Mouse (Mus musculus): ENCODE results near the gene Yae1d1. TPM values are rescaled to one million over a fixed set of nuclear protein-coding genes. Genes with fewer than 3 reads are reported as not detected.

The Yae1d1 gene
- 10 to 100 TPM in 17 of 26 experiments, 1 to 10 TPM in 9; 5.3 to 38.7 (median 11.8) TPM for total RNA-seq (2018; cell fraction: chromatin; rRNA removed)
- 10 to 100 TPM in 23 of 26 experiments, 1 to 10 TPM in 3; 6.4 to 16.7 (median 14.1) TPM for total RNA-seq (2018; cell fraction: cytosol; rRNA removed)
- 10 to 100 TPM in 16 of 26 experiments, 1 to 10 TPM in 10; 5.4 to 35.8 (median 11.0) TPM for total RNA-seq (2018; cell fraction: nucleus; rRNA removed)
- polyA plus RNA-seq (2018), result 11.1 to 26.5 TPM (median 20.0 TPM) in 3 replicates

DNA sequence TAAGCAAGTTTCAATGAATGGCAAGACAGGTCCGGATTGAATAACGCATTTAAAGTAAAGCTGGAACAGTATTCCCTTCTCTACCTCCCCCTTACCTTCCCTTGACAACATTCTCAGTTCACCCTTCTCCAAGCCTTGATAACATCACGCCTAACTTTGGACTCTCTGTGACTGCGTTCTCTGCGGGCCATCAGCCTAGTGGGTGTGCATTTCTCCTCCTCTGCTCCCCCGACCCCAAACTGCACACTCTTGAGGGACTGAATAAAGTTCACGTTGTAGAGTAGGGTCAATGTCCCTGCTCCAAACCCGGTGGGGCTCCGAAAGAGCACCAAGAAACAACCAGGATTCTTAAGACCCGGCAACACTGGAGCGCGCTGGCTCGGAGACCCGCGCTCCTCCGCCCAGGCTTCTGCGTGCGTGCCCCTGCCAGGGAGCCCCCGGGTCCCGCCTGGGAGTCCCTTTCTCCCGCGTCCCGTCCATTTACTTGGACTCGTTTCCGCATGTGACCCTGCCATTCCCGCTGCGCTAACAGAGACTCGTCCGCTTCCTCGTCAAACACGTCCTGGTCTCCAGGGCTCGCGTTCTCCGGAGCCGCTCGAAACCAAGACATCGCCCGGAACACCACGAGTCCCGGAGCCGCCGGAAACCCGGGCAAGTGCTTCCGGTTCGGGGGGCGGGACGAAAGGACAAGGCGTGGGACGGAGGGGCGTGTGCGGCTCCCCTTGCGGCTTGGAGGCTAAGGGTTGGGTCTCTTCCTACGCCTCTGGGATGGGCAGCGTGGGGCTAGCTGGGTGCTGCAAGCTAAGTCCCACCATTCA, at the start of gene Yae1d1:
Yae1d1 (minus strand) TSS at position 653 of the 818 bp plus-strand sequence.
- peaks cover under 1% of the 10 kb centered on the region for H3K36me3 ChIP-seq (ENCODE audit: inconsistent target)
- under 1% methylated on average over 54 of the region's 54 CpGs for WGBS (ENCODE audit: missing documents)
- peak within 1 kb of the TSS; percentile 46 for H3K27ac ChIP-seq
- H3K79me2 ChIP-seq (ENCODE audit: inconsistent target), result peaks cover 12% of the 10 kb centered on the region
- H3K4me3 ChIP-seq (ENCODE audit: inconsistent target), result peak within 1 kb of the TSS; percentile 89

DNA sequence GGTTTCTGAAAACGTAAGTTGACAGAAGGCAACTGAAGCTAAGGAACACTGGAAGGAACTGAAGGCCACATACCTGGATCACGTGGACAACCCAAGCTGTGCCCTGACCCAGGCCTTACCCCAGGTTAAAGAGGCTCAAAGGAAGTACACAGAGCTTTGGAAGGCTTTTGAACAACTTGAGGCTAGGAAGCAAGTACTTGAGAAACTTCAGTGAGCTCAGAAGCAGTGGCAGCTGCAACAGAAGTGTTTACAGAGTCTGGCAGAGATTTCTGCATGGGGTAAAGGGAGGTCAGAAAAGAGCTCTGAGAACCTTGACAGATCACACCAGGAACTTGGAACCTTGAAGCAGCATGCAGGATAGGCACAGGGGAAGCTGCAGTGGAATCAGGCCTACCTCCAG, 45.7 kb upstream of the Yae1d1 start:
- WGBS (ENCODE audit: missing documents), result 69% methylated on average over 2 of the region's 2 CpGs

DNA sequence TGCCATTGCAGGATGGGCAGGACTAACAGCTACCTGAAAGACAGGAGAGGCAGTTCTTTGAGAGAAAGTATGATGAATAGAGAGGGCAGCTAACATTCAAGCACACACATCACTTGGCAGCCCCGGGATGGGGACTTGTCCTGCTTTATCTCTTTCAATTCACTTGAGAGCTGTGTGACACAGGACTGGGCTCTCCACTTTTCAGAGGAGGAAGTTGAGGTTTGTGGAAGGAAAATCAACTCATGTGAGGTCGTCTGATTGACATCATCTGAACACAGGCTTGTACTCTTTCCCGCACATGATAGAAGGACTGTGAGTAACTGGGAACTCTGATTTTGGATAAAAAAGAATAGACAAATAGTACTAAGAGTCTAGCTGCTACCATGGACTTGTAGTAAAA, 23.5 kb upstream of the Yae1d1 start:
- H3K4me3 ChIP-seq (ENCODE audit: inconsistent target), result no peak overlapping the region
- no peaks in the 10 kb centered on the region for H3K36me3 ChIP-seq (ENCODE audit: inconsistent target)
- 5% methylated on average over 3 of the region's 3 CpGs for WGBS (ENCODE audit: missing documents)
- H3K79me2 ChIP-seq (ENCODE audit: inconsistent target), result no peaks in the 10 kb centered on the region
- no peak overlapping the region for H3K27ac ChIP-seq

More for the DNA sequence above, 45.7 kb upstream of the Yae1d1 start:
- Histone ChIP-seq H3K27ac (no peak overlapping the region), H3K79me2 (ENCODE audit: inconsistent target) (no peaks in the 10 kb centered on the region), H3K36me3 (ENCODE audit: inconsistent target) (no peaks in the 10 kb centered on the region), H3K4me3 (ENCODE audit: inconsistent target) (no peak overlapping the region)

DNA sequence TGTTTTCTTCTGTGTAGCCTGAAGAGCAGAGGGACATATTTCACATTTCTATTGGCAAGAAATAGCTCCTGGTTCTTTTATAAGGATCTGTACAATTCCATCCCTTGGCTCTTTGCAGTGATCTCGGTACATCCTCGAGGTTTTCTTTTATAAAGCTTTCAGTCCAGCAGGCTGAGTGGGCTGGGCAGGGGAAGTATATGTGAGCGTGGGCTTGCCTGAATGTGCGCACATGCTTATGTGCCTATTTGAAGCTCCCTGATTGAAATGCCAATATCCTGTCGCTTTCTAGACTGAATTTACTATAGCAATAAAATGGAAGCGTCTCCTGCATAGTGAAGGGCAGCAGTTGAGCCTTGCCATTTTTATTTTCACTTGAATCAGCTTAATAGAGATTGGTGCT, 20.1 kb upstream of the Yae1d1 start:
- WGBS (ENCODE audit: missing documents), result 60% methylated on average over 6 of the region's 6 CpGs
- Histone ChIP-seq H3K27ac (no peak overlapping the region), H3K4me3 (ENCODE audit: inconsistent target) (no peak overlapping the region), H3K36me3 (ENCODE audit: inconsistent target) (no peaks in the 10 kb centered on the region), H3K79me2 (ENCODE audit: inconsistent target) (no peaks in the 10 kb centered on the region)

DNA sequence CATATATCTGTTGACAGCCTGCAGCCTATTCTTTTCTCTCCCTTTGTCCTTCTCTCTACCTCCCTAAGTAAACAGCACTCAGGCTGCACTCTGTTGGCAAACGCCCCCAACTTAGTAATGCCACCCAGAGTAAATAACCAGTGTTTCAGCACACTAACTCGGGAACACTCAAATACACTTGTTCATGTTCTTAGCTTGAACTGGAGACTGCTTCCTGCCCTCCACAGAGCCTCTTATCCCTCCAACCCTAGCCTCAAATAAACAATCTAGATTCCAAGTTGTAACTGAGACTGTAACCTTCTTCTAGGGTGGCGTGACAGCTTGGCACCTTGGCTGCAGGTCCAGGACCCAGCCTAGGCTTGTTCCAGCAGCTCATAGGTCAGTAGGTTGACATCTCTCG, 17.9 kb upstream of the Yae1d1 start:
- Histone ChIP-seq H3K27ac (no peak overlapping the region), H3K79me2 (ENCODE audit: inconsistent target) (no peaks in the 10 kb centered on the region), H3K4me3 (ENCODE audit: inconsistent target) (no peak overlapping the region), H3K36me3 (ENCODE audit: inconsistent target) (no peaks in the 10 kb centered on the region)
- 88% methylated on average over 4 of the region's 4 CpGs for WGBS (ENCODE audit: missing documents)

DNA sequence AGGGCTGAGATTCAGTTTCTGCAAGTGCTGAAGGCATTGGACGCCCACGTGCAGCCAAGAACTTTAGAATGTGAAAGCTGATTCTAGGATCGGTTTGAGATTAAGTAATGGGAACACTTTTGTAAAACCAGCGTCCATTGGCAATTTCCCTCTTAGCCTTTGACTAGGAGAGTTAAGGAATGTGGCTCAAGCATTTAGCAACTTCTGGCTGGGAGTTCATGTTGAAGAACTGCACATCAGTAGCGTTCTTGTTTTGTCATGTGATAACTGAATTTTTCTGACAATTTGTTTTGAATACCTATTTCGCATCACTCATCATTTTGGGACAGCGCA, 332 bp upstream of the Yae1d1 start:
- peaks cover 12% of the 10 kb centered on the region for H3K79me2 ChIP-seq (ENCODE audit: inconsistent target)
- H3K36me3 ChIP-seq (ENCODE audit: inconsistent target), result no peaks in the 10 kb centered on the region; the same call in 1 of the 2 replicates
- H3K4me3 ChIP-seq (ENCODE audit: inconsistent target), result peak overlapping the region; percentile 89
- 32% methylated on average over 7 of the region's 7 CpGs for WGBS (ENCODE audit: missing documents)
- H3K27ac ChIP-seq, result 0 out of 2 replicates have a peak overlapping the region, but pooled peaks have one; percentile 8

DNA sequence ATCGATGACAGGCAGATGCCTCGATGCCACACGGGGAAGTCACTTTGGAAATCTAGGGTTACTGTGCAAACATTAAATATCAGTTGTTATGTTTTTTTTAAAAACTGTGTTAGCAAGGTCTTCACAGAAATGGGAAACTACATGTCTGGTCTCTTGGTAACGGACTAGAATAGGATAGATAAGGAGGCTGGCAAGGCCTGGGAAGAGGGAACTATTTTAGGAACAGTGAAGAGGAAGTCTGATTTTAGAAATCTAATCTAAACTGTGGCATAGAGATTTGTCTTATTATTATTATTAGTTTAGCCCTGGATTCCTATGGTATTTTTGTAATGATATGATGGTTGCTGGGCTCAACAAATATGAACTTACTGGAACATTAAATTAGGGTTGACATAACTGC, 1.1 kb downstream of the Yae1d1 start:
- Histone ChIP-seq H3K79me2 (ENCODE audit: inconsistent target) (peaks cover 12% of the 10 kb centered on the region), H3K36me3 (ENCODE audit: inconsistent target) (peaks cover 10% of the 10 kb centered on the region), H3K4me3 (ENCODE audit: inconsistent target) (peak overlapping the region; percentile 89), H3K27ac (no peak overlapping the region)
- 67% methylated on average over 4 of the region's 4 CpGs for WGBS (ENCODE audit: missing documents)

DNA sequence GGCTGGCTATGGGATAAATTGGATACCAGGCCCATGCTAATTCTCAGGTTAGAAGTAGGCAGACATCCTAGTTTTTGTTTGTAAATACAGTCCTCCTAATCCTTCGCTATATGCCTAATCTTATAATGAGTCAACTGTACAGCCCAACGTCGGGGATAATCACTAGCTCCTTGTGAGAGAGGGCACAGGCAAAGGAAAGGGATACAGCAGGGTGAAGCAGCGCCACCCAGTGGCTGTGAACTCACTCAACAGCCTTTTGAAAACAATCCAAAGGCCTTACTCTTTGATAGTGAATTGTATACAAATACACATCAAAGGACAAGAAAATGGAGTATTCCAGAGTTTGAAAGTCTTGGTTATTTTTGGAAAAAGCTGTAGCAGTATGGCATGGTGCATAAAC, 10.0 kb downstream of the Yae1d1 start:
- 40% methylated on average over 4 of the region's 4 CpGs for WGBS (ENCODE audit: missing documents)
- peaks cover 36% of the 10 kb centered on the region for H3K36me3 ChIP-seq (ENCODE audit: inconsistent target)

DNA sequence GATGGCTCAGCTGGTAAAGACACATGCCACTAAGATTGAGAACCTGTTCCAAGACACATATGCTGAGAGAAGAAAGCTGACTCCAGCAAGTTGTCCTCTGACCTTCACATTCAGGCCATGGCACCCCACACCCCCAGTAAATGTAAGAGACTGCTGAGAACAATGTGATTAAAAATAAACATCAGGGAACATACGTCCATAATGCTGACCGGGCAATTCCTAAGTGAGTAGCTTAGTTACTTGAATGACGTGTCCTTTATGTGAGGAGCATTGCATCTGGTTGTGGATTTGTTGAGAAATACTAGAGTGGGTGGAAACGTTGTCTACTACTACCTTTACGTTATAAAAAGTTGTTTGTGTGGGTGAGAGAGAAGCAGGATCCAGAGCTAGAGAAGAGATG, 10.5 kb downstream of the Yae1d1 start:
- H3K36me3 ChIP-seq (ENCODE audit: inconsistent target), result peaks cover 33% of the 10 kb centered on the region
- WGBS (ENCODE audit: missing documents), result 78% methylated on average over 5 of the region's 5 CpGs
- H3K27ac ChIP-seq, result no peak overlapping the region
- H3K4me3 ChIP-seq (ENCODE audit: inconsistent target), result no peak overlapping the region
- no peaks in the 10 kb centered on the region for H3K79me2 ChIP-seq (ENCODE audit: inconsistent target)

More for the DNA sequence above, 10.0 kb downstream of the Yae1d1 start:
- Histone ChIP-seq H3K27ac (no peak overlapping the region), H3K79me2 (ENCODE audit: inconsistent target) (no peaks in the 10 kb centered on the region), H3K4me3 (ENCODE audit: inconsistent target) (no peak overlapping the region)

DNA sequence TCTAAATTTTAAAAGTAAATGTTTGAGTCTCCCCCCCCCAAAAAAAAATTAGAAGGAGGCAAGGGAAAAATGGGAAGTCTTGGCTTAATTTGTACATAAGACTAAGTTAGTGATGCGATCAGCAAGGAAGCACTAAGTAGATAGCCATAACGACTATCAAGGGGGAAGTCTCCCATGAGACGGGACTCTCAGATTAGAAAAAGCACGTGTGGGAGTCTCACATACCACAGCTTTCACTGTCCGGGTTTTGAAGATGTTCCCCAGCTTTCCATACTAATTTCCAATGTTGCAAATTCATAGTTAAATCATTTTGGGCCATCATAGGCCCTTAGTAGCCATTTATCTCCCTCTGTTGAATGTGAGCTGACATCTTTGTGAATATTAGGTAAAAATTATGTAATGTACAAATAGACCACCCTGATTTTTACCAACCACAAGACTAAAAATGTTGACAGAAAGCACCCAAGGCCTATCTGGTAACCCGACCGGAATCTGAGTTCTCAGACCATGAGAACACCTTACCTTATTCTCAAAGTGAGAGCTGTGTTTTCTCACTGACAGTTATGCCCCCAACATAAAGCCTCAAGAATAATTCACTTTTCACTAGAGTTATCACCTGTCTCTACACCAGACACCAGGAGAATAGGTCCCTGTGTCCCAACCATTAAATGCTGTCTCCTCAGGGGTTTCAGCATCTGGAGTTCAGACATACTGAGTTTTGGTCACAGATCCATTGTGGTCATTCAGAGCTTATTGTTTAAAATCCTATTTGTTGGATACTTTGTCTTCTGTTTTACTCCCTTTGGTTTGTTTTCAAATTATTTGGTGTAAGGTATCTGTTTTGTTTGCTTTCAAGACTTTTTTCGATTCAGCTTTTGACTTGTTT, 16.1 kb downstream of the Yae1d1 start:
- H3K79me2 ChIP-seq (ENCODE audit: inconsistent target), result no peaks in the 10 kb centered on the region
- 58% methylated on average over 8 of the region's 8 CpGs for WGBS (ENCODE audit: missing documents)
- no peaks in the 10 kb centered on the region for H3K36me3 ChIP-seq (ENCODE audit: inconsistent target)
- peak overlapping the region; percentile 3; the same call in 1 of the 2 replicates for H3K4me3 ChIP-seq (ENCODE audit: inconsistent target)
- H3K27ac ChIP-seq, result peak overlapping the region; percentile 72

DNA sequence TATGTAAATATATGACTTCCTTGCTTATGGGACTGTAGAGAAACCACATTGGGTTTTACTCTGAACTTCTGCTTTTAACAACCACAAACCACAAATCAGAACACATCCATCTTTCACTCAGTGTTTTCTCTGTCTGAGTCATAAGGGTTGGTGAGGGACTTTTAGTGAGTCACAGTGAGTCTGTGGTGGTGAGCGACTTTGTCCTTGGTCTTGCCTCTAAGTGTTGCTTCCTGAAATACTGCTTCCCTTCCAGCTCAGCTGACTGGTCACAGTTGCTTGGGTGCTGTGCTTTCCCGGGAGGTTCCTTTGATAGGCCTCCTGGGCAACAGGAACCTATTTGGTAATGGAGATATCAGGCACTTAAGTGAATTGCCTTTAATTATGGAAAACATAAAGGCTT, 17.3 kb downstream of the Yae1d1 start:
- Histone ChIP-seq H3K4me3 (ENCODE audit: inconsistent target) (0 out of 2 replicates have a peak overlapping the region, but pooled peaks have one; percentile 3), H3K27ac (peak overlapping the region; percentile 72)
- 0% methylated on average over 2 of the region's 2 CpGs for whole genome bisulfite sequencing (ENCODE audit: missing documents)

DNA sequence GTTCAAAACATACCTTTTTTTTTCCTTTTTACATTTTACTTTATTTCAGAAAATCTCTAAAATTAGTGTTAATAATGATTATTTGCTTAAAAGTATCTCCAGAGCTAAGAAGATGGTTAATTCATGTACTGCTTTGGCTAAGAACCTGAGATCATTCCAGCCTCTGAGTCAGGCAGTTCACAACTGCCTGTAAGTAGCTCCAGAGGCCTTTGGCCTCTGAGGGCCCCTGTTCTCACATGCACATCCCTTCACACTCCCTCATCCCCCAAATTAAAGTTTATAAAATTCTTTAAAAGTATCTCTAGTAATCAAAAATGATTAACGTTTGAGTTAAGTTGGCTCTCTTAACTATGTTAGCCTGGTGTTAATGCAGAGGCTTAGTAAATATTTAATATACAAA, 17.7 kb downstream of the Yae1d1 start:
- 25% methylated on average over 1 of the region's 1 CpGs for WGBS (ENCODE audit: missing documents)
- H3K4me3 ChIP-seq (ENCODE audit: inconsistent target), result no peak overlapping the region
- no peaks in the 10 kb centered on the region for H3K36me3 ChIP-seq (ENCODE audit: inconsistent target)
- no peak overlapping the region for H3K27ac ChIP-seq
- no peaks in the 10 kb centered on the region for H3K79me2 ChIP-seq (ENCODE audit: inconsistent target)

More for the DNA sequence above, 17.3 kb downstream of the Yae1d1 start:
- no peaks in the 10 kb centered on the region for H3K79me2 ChIP-seq (ENCODE audit: inconsistent target)
- H3K36me3 ChIP-seq (ENCODE audit: inconsistent target), result no peaks in the 10 kb centered on the region

DNA sequence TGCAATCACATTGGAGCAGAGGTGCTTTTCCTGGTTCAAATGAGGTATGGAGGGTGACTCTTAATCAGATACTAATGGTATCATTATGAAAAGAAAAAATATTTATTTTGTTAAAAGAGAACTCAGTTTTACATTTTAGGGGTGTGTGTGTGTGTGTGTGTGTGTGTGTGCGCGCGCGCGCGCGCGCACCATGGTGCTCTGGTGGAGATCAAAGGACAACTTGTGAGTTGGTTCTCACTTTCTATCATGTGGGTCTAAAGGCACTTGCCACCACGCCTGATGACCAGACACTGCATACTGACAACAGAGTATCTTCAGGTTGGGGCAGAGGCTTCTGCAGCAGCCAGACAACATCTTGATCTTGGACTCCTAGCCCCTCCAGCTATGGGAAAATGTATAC, 18.4 kb downstream of the Yae1d1 start:
- H3K27ac ChIP-seq, result no peak overlapping the region

DNA sequence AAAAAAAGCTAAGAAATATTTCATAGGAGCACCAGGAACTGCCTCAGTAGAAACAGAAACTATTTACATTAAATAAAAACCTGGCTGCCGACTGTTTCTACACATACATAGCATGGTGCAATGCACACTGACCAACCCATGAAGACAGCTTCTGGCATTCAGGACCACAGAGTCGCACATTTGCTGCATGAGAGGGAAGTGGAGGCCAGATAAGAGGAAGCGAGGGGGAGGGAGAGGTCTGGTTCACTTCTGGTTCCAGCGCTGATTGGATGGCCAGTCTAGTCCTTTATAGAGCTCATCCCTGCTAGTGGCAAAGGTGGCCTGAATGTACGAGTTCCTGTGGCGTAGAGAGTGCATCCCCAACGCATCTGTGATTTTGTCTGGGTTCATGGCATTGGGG, 32.5 kb downstream of the Yae1d1 start:
- Histone ChIP-seq H3K36me3 (ENCODE audit: inconsistent target) (no peaks in the 10 kb centered on the region), H3K79me2 (ENCODE audit: inconsistent target) (no peaks in the 10 kb centered on the region), H3K27ac (no peak overlapping the region), H3K4me3 (ENCODE audit: inconsistent target) (no peak overlapping the region)
- WGBS (ENCODE audit: missing documents), result 44% methylated on average over 7 of the region's 7 CpGs

More for the DNA sequence above, 18.4 kb downstream of the Yae1d1 start:
- no peak overlapping the region for H3K4me3 ChIP-seq (ENCODE audit: inconsistent target)
- H3K79me2 ChIP-seq (ENCODE audit: inconsistent target), result no peaks in the 10 kb centered on the region
- WGBS (ENCODE audit: missing documents), result 83% methylated on average over 6 of the region's 9 CpGs
- no peaks in the 10 kb centered on the region for H3K36me3 ChIP-seq (ENCODE audit: inconsistent target)
